Mouse (Mus musculus): ENCODE measurements at regions not wholly inside any gene's neighbourhood (a gene's known extent, or its start where the extent isn't known, plus 50 kb on each side); places are given as distances from the start of the nearest gene placed in this dataset.

DNA sequence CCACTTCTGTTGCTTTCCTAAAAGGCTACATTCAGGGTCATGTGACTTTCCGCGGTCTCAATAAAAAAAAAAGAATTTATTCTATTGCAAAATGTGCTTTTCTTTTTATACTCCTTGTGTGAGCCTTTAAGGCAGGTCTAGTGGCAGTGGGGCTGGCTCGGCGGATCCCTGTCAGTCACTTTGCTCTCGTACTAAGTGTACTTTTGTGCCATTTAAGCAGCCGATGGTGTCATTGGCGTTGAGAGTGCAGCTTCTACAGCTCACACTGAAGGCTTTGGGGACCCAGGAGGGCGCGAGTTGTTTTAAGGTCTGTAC, 313.1 kb downstream of the Mtx2 start:
- no peak for DNase-seq (ENCODE audit: low read depth, low spot score)

DNA sequence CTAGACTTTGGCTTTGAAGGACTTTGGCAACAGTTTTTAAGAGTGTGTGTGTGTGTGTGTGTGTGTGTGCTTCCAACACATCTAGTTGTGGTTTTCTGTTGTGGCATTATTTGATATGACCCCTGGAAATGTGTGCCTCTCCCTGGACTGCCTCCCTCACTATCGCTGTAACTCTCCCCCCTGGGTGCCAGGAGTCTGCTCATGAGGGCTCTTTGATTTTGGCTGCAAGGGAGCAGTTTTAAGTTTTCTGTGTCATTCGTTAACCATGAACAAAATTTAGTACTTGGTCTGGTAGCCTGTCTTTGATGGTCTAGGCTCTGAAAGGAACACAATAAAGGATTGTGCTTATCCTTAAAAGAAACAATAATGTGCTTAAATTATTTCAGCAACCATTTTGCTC, 313.9 kb downstream of the Mtx2 start:
- DNase-seq (ENCODE audit: low read depth, low spot score) = no peak

DNA sequence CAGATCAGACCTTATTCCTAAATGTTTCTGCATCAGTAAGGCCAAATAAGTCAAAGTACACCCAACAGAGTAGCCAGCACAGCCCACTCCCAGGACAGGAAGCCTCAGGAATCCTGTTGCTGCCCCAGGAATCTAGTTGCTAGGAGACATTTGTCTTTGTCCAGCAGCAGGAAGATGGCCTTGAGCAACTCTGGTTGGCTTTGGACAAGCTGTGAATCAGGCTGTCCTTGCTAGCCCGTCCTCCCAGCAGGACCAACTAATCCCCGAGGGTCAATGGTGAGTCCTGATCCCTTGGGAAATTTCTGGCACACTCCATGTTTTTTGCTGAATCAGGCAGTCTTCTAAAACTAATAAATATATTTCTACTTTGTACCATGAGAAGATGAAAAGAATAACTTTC, 317.1 kb downstream of the Mtx2 start:
- DNase-seq (ENCODE audit: low read depth, low spot score) = no peak

DNA sequence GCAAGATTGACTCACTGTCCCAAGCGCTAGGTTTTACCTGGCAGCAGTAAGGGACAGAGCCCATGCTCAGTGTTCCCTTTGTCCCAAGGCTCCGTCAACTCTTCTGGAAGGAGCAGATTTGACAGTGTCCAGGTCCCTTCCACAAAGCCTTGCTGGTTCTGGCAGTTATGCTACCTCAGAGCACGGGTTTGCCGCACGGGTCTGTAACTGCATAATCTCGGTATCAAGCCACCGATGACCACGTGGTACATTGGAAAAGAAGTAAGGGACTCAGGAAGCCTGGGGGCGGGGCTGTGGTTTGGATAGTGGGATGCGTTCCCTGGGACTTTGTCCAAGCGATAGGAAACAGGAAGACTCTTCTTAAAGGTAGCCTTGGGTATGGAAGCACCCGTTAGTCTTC, 319.3 kb downstream of the Mtx2 start:
- no peak for DNase-seq (ENCODE audit: low read depth, low spot score)

DNA sequence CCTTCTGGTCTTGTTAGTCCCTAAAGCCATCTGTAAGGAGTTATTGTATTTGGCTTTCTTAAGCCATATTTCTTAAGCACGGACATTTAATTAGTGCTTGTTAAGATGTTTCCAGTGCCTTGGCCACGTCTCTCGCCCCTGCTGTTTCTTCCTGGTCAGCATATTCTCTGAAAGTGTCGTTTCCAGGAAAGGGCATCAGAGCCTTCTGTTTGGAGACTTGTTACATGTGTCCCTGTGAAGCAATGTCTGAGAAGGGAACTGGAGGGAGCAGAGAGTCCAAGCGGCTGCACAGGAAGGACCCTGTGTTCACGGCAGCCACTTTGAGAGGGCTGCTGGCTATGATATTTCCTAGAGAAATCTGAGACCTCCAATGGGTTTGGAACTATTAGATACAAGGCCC, 320.7 kb downstream of the Mtx2 start:
- no peak for DNase-seq (ENCODE audit: low read depth, low spot score)

DNA sequence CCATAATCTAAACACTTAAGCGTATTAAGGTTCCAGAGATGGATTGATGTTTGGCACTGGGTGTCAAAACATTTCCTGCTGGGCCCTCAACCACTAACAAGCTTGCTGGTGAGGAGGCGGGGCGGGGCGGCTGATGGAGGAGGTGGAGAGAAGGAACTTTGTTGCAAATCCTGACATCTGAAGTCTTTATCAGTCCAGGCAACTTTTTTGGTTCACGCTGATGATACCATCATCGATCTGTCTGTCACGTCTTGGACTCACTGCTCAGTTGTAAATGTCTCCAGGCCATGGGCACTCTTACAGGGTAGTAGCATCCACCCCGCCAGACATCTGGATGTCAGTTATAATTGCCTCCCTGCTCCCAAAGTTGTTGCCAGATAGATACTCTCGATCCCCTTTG, 321.8 kb downstream of the Mtx2 start:
- DNase-seq (ENCODE audit: low read depth, low spot score) = no peak

DNA sequence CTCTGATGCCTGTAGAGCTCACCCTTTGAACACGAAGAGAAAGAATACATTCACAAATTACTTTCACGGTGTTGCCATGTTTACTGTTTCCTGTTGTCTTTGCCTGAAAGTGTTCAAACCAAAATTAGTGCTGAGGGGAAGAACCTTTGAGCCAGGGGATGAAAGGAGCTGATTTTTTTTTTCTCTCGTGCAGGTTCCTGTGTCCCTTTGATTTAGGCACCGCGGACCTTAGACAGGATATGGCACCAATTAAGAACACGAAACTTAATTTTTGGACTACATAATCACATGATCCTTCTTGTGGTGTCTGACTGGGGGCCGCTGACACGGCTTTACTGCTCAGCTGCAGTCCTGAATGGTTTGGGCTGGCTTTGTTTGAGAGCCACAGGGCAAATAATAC, 322.4 kb downstream of the Mtx2 start:
- no peak for DNase-seq (ENCODE audit: low read depth, low spot score)

DNA sequence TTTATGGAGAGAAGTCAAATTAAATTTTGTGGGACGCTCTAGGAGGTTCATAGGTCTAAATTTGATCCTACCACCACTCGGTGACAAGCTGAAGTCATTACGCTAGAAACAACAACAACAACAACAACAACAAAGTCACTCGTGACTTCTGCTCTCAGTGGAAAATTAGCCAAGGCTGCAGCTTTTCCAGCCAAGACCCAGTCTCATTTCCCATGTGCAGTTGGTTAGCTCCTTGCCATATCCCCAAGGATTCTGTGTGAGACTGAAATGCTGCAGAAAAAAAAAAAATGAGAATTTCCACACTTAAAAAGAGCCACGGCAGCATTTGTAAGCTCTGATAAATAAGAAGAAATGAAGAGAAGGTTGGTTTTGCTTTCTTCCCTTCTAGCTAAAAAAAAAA, 323.4 kb downstream of the Mtx2 start:
- no peak for DNase-seq (ENCODE audit: low read depth, low spot score)

DNA sequence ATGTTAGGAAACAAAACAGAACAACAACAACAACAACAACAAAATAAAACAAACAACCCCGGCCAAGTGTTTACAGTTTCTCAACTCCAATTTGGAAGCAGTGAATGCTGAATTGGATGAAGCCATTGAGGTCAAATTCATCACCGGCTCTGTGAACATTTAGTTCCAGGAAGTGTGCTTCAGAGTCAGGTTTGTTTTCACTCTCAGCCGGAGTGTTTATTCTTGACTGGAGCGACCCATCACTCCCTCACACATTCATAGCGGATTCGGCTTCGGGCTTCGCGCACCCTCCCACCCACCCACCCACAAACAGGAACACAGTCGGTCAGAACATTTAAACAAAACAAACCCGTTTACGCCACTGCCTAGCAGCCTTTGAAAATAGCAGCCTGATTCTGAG, 324.0 kb downstream of the Mtx2 start:
- no peak for DNase-seq (ENCODE audit: low read depth, low spot score)

DNA sequence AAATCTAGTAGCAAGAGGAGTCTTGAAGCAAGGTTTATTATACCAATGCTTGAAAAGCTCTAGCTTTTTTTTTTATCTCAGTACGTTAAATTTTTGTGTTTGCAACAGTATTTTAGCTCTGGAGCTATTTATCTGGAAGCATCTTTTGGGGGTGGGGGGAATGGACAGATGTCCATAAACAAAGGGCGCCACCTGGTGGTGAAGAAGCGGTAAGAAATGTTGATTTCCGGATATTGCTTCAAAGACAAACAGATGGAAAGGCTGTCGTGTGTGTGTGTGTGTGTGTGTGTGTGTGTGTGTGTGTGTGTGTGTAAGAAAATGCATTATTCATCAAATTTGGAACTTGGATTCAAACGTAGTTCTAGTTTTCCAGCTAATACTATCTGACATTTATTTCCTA, 325.4 kb downstream of the Mtx2 start:
- DNase-seq (ENCODE audit: low read depth, low spot score) = peak; percentile 44

DNA sequence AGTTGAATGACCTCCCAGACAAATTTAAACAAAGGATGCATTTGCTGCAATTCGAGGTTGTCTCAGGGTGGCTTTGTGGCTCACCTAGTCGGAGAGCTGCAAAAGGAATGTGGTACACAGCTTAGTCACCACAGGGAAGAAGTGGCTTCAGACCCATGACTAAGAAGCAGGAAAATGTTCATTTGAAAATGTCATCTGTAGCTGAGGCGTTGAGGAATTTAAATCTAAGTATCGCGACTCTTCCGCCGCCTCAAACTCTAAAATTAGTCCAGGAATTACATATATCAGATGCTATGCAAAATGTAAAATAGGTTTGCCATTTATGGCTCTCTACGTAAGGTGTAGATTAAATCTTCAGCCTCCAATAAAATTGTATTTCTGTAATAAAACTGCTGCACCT, 325.9 kb downstream of the Mtx2 start:
- no peak for DNase-seq (ENCODE audit: low read depth, low spot score)

DNA sequence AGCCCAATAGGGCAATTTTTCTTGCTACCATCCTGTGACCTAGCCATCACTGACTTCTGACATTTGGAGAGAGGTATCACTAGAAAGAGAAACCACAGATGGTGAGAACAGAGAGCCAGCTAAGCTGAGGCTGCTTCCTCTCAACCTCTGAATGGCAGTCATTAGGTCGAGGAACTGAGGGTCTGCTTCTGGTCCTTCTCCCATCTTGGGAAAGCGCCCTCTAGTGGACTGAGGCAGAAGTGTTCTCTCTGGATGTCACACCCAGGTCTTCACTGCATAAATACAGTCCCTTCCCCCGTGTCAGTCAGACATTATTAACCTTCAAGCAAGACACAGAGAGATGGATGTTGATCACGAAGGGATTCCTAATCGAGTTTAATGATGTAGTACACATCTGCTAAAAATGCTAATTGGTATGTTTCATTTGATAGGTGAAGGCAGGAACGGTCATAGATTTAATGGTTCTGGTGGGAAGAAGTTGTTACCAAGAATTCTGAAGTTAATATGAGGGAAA, 326.9 kb downstream of the Mtx2 start:
- DNase-seq (ENCODE audit: low read depth, low spot score) = peak; percentile 16

DNA sequence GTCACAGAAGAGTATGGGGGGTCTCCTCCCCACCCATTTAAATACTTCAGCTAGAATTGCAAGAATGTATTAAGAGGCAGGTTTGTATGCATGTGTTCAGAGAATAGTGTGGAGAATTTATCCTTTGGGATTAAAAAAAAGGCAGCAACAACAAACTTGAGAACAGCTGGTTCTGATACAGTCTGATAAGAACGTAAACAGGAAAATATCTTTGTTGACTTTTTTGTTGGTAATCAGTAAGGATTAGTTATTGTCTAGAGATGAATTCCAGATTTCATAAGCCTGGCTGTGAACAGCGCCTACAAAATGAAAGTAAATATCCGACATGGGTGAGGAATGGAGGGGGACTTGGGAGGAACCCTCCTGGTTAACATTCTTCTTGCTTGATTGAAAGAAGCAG, 328.8 kb downstream of the Mtx2 start:
- no peak for DNase-seq (ENCODE audit: low read depth, low spot score)

DNA sequence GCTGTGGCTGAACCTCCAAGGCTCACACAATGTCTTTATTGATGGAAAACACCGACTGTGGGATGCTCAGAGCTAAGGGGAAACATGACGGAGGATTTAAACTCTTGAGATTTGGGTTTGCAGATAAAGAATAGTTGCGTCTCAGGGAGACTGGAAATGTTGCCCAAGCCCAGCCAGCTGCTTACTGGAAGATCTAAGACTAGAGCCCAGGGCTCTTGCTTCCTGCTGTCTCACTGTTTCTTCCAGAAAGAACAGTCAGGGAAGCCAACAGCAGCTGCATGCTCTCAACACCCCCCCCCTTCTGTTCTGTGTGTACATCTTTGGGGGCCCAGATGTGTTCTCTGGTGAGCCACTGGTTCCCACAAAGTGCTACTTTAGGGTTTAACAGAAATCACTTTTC, 333.0 kb downstream of the Mtx2 start:
- DNase-seq (ENCODE audit: low read depth, low spot score) = no peak

DNA sequence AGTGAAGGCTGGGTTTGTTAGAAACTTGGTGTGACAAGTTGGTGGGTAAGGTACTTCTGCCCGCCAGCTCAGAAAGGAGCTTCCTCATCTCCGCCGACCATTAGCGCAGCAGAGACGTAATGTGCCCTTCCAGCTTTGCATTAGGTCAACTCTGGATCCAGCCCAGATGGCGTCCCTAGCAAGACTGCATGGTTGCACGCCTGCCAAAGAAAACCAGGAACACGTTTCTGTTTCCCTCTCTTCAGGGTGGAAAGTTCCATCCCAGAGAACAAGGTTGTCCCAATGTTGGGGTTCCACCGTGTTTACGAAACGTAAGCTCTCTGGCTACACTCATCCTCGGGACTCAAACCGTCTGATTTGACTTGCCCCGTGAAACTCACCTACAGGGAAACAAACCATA, 335.5 kb downstream of the Mtx2 start:
- no peak for DNase-seq (ENCODE audit: low read depth, low spot score)

DNA sequence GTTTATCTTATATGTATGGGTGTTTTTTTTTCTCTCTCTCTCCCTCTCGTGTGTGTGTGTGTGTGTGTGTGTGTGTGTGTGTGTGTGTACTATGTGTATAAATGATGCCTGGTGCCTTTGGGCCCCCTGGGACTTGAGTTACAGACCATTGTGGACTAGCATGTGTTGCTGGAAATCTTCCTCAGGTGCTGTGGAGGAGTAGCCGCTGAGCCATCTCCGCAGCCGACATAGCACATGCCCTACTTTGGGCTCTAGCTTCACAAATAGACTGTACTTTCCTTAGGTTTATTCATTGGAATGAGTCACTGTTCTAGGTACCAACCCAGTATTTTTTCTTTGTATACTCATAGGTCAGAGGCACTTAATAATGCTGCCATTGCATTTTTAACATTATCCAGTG, 339.4 kb downstream of the Mtx2 start:
- no peak for DNase-seq (ENCODE audit: low read depth, low spot score)

DNA sequence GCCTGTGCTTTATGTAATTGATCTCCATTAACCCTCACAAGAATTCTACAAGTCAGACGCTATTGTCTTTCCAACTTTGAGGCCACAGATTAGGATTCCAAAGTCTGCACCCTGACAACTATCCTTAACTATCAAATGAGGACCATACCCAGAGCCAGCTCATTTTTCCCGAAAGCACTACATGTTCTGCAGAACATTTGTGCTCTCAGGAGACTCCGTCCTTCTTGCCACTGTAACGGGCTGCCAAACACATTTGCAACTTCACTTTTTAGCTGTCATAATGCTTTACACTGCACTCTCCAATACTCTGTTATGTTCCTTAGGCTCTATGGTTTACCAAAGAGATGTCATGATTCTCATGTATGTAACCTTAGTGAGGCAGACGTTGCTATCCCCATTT, 350.7 kb downstream of the Mtx2 start:
- DNase-seq (ENCODE audit: low read depth, low spot score) = no peak

DNA sequence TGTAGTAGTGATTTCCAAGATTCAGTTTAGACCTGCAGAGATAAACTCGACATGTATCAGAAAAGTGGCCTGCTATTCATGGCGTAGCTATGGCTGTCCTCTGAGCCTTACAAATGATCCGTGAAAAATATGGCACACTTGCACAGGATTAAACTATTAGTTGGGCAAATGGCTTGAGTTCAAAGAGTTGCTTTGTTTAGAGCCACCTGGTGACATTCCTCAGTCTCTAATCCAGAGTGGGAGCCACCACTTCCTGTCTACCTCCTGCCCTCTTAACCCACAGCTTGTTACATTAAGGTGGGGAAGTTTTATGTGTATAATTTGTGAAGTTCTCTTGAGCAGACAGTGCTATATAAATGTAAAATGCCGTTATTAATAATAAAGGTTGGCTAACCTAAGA, 357.7 kb downstream of the Mtx2 start:
- no peak for DNase-seq (ENCODE audit: low read depth, low spot score)

DNA sequence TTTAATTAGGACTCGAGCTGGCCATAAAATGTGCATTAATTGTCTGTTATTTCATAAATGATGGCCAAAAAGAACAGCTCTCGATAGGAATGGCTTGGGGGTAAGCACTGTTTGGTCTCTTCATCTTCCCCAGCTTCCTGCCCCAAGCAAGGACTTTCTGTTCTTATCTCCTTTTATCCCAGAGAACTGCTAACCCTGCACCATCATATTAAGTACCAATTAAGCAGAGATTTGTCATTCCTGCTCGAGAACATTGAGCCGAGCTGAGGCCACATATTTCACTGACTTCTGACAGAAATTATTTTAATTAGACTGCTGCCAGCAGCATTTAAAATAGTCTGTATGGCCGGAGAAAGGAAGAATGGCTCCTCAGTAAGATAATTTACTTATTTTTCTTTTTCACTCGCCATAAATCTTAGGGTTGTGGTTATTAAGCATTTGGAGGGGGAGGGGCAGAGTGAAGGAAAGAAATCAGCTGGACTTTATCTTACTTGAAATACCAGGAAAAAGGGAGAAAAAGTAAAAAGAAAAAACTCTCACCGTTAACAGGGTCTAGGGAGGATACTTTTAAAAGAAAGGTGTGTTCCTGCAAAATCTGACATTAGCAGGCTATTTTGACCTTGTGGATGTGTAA, 377.1 kb downstream of the Mtx2 start:
- no peak for DNase-seq (ENCODE audit: low read depth, low spot score)

DNA sequence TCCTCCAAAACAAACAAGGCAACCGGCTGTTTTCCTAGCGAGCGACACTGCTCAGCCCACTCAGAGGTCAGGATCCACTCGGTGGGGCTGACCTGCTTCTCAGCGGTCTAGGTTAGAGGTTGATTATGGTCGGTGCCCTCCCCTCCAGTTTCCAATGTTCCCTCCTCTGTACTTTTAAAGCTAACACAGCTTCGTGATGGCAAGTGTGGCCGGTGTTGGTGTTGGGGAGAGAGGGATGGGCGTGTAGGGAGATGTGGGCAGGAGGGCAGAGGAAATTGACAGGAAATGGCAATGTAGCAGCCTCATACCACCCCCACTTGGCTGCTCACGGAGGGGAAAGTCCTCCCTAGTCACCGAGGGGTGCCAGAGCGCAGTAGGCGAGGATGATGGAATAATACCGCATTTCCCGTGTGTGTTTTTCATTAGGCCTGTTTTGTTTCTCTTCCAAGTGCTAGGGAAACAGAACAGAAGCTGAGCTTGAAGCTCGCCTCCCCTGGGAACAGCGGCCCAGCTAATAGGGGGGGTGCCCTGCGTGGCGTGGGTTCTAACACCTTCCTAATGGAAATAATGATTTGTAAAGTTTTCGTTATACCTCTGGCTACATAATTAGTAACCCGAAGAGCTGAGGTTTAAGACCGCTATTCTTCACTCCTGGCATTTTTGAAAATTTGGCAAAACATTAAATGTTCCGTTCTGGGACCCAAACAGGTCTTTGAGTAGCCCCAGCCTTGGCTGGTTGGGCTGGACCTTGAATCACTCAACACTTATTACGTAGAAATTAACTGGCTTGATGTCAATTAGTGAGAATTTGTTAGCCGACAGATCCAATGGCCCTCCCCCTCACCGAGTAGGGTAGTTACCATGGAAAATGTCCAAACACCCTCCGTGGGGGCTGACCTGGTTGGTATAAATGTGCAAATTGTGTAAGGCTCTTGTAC, 383.5 kb downstream of the Mtx2 start:
- no peak for DNase-seq (ENCODE audit: low read depth, low spot score)

DNA sequence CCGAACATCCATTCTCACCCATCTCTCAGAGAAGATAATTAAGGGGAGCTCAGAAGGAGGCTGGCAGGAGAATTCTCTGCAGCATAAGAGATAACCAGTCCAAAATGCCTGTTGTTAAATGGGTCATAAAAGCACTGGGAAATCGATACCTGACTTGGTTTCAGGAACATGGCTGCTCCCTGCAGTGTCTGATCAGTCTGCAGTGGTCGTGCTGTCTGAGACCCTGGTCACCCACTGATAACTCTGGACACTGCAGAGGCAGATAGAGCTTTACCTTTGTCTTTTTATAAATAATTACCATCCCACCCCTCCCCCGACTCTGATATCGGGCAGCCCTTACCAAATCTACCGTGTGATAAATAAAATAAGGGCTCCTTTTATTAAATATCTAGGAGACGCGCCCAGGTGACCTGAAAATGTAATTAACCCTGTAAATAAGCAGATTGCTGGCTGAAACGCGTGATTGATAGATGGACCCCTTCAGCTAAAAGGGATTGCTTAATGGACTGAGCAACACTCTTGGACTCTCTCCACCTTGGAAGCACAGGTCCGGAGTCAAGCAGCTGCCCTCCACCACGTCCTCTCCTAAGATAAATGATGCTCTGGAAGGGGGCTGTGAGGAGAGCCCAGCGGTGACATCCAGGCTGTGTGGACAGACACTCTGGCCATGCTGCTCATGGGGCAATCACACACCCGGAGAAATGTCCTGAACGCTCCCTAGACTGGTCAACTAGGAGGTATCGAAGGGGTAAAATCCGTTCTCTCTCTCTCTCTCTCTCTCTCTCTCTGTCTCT, 384.4 kb downstream of the Mtx2 start:
- no peak for DNase-seq (ENCODE audit: low read depth, low spot score)

DNA sequence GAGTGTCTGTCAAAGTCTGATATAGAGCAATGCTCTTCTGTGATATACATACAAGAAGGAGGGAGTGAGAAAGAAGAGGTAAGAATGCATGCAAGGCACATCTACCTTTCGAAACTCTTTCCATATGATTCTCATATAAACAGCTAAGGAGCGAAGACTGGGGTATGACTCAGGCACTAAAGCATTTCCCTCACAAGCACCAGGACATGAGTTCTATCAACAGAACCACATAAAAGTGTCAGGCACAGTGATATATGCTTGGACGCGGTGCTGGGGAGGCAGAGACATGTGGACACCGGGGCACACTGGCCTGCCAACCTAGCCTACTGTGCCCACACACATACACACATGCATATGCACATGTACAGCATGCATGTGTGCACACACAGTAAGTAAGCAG, 391.3 kb downstream of the Mtx2 start:
- no peak for DNase-seq (ENCODE audit: low read depth, low spot score)

Data from retina, postnatal 7 days (tissue).